In genomic region chr7:45176356-45176755, GRCm38 (mm10) we compare ENCODE assay signal across 11 mouse cellular contexts. TPM values are rescaled to one million over a fixed set of nuclear protein-coding genes. Genes with fewer than 3 reads are reported as not detected.
A peak's percentile ranks its signal among the peaks of the same experiment; 100 is the strongest.
DNase-seq lines count a peak whose midpoint lies in the region; ATAC-seq lines count a peak whose summit lies in the region.
"Had no signal": no experiment of that assay in that cellular context is flagged by ENCODE, and none has a peak within 500 bp of the region (broad histone marks: within the 10 kb centered on the region; RNA-seq: fewer than 3 reads in every experiment).

No protein-coding gene starts in this region.

- peaks cover 99% of the 10 kb centered on the region for H3K27me3 ChIP-seq in hindbrain, embryonic 10.5 days (ENCODE audit: insufficient read depth, poor library complexity, severe bottlenecking)
- peaks cover 78% of the 10 kb centered on the region for H3K27me3 ChIP-seq in hindbrain, embryonic 11.5 days (ENCODE audit: control insufficient read depth, insufficient read depth, low read length)
- H3K27me3 ChIP-seq in embryonic facial prominence, embryonic 10.5 days (replicated peaks; ENCODE audit: low read depth, poor library complexity, severe bottlenecking) = peaks cover 99% of the 10 kb centered on the region
- peaks cover 85% of the 10 kb centered on the region for H3K27me3 ChIP-seq in forebrain, embryonic 15.5 days
- H3K27me3 ChIP-seq in midbrain, embryonic 12.5 days = peaks cover 97% of the 10 kb centered on the region

- peak overlapping the region; percentile 38 for H3K4me3 ChIP-seq in hindbrain, embryonic 10.5 days
- no peak overlapping the region for H3K4me3 ChIP-seq in hindbrain, embryonic 11.5 days (ENCODE audit: low read depth, low read length)
- peak overlapping the region; percentile 37 for H3K4me3 ChIP-seq in embryonic facial prominence, embryonic 10.5 days
- H3K4me3 ChIP-seq in forebrain, embryonic 15.5 days = peak overlapping the region; percentile 15; the same call in 1 of the 2 replicates
- peak overlapping the region; percentile 26 for H3K4me3 ChIP-seq in midbrain, embryonic 12.5 days

- no peak overlapping the region for H3K9ac ChIP-seq in hindbrain, embryonic 11.5 days (ENCODE audit: low read depth, low read length)
- no peak overlapping the region for H3K9ac ChIP-seq in forebrain, embryonic 15.5 days (replicated peaks)
- no peak overlapping the region for H3K9ac ChIP-seq in midbrain, embryonic 12.5 days (replicated peaks)

- H3K36me3 ChIP-seq in hindbrain, embryonic 10.5 days = no peaks in the 10 kb centered on the region
- H3K36me3 ChIP-seq in hindbrain, embryonic 11.5 days (ENCODE audit: control insufficient read depth, insufficient read depth, low read length) = no peaks in the 10 kb centered on the region
- H3K36me3 ChIP-seq in embryonic facial prominence, embryonic 10.5 days (replicated peaks) = no peaks in the 10 kb centered on the region
- no peaks in the 10 kb centered on the region for H3K36me3 ChIP-seq in forebrain, embryonic 15.5 days
- no peaks in the 10 kb centered on the region for H3K36me3 ChIP-seq in midbrain, embryonic 12.5 days

- WGBS in hindbrain, embryonic 10.5 days = 4% methylated on average over 31 of the region's 31 CpGs
- WGBS in hindbrain, embryonic 11.5 days = 0% methylated on average over 24 of the region's 31 CpGs
- 3% methylated on average over 31 of the region's 31 CpGs for WGBS in embryonic facial prominence, embryonic 10.5 days
- 2% methylated on average over 29 of the region's 31 CpGs for WGBS in forebrain, embryonic 15.5 days
- WGBS in midbrain, embryonic 12.5 days = 2% methylated on average over 31 of the region's 31 CpGs

- ATAC-seq in hindbrain, embryonic 11.5 days (ENCODE audit: low FRiP score) = no peak
- ATAC-seq in forebrain, embryonic 15.5 days (replicated peaks) = no peak
- ATAC-seq in midbrain, embryonic 12.5 days (ENCODE audit: low FRiP score, low read depth) = no peak

- peaks cover 34% of the 10 kb centered on the region for H3K4me1 ChIP-seq in hindbrain, embryonic 10.5 days (replicated peaks)
- H3K4me1 ChIP-seq in hindbrain, embryonic 11.5 days (replicated peaks; ENCODE audit: control insufficient read depth, insufficient read depth, low read length) = peaks cover 6% of the 10 kb centered on the region; the same call in 1 of the 2 replicates
- peaks cover 30% of the 10 kb centered on the region for H3K4me1 ChIP-seq in embryonic facial prominence, embryonic 10.5 days
- H3K4me1 ChIP-seq in forebrain, embryonic 15.5 days = peaks cover 21% of the 10 kb centered on the region
- H3K4me1 ChIP-seq in midbrain, embryonic 12.5 days = peaks cover 18% of the 10 kb centered on the region

- H3K9me3 ChIP-seq in hindbrain, embryonic 10.5 days = peaks cover 13% of the 10 kb centered on the region; the same call in 1 of the 2 replicates
- H3K9me3 ChIP-seq in hindbrain, embryonic 11.5 days (ENCODE audit: control insufficient read depth, low read length) = 0 out of 2 replicates have a peak, but pooled peaks cover 3% of the 10 kb centered on the region
- H3K9me3 ChIP-seq in embryonic facial prominence, embryonic 10.5 days = peaks cover 11% of the 10 kb centered on the region; the same call in 1 of the 2 replicates
- no peaks in the 10 kb centered on the region for H3K9me3 ChIP-seq in forebrain, embryonic 15.5 days
- H3K9me3 ChIP-seq in midbrain, embryonic 12.5 days = no peaks in the 10 kb centered on the region

- DNase-seq in hindbrain, embryonic 10.5 days (ENCODE audit: low spot score) = no peak
- DNase-seq in hindbrain, embryonic 11.5 days (ENCODE audit: low spot score) = no peak
- DNase-seq in embryonic facial prominence, embryonic 10.5 days (ENCODE audit: low spot score) = no peak
- DNase-seq in thymus, adult 18-20 months = no peak
- no peak for DNase-seq in embryo, embryonic 10 days (ENCODE audit: low spot score)
- no peak for DNase-seq in right cerebral cortex, postnatal 36 days (ENCODE audit: low spot score in 2 of 2)
- DNase-seq: liver; spleen, adult 18-20 months had no signal

- H3K27ac ChIP-seq in hindbrain, embryonic 10.5 days = no peak overlapping the region
- no peak overlapping the region for H3K27ac ChIP-seq in hindbrain, embryonic 11.5 days (ENCODE audit: low read depth, low read length)
- no peak overlapping the region for H3K27ac ChIP-seq in embryonic facial prominence, embryonic 10.5 days (replicated peaks)
- no peak overlapping the region for H3K27ac ChIP-seq in forebrain, embryonic 15.5 days (replicated peaks)
- no peak overlapping the region for H3K27ac ChIP-seq in midbrain, embryonic 12.5 days (replicated peaks)

- no peak overlapping the region for H3K4me2 ChIP-seq in hindbrain, embryonic 11.5 days (replicated peaks; ENCODE audit: low read depth, low read length)
- H3K4me2 ChIP-seq in forebrain, embryonic 15.5 days (replicated peaks) = peak overlapping the region; percentile 31
- H3K4me2 ChIP-seq in midbrain, embryonic 12.5 days (replicated peaks) = peak overlapping the region; percentile 29

RNA-seq across cellular contexts. Expression of gene Gfy, which starts 3.0 kb away (rescaled TPM):
- polyA plus RNA-seq in hindbrain, embryonic 10.5 days (2016; fragmentation: Nextera tagmentation; extraction: Ambion mirVana) = not detected in 2 replicates
- not detected in 2 replicates for polyA plus RNA-seq in hindbrain, embryonic 11.5 days (2014; fragmentation: Nextera tagmentation; extraction: Ambion mirVana)
- polyA plus RNA-seq in embryonic facial prominence, embryonic 10.5 days (2016; fragmentation: Nextera tagmentation; extraction: Ambion mirVana) = 0.10 and 0.29 TPM in 2 replicates
- polyA plus RNA-seq in forebrain, embryonic 15.5 days (2015; fragmentation: Nextera tagmentation; extraction: Ambion mirVana) = not detected in 2 replicates
- polyA plus RNA-seq in midbrain, embryonic 12.5 days (2016; fragmentation: Nextera tagmentation; extraction: Ambion mirVana) = not detected in 2 replicates

RNA-seq across cellular contexts. Expression of gene Pth2, which starts 4.4 kb away (rescaled TPM):
- not detected in 2 replicates for polyA plus RNA-seq in hindbrain, embryonic 10.5 days (2016; fragmentation: Nextera tagmentation; extraction: Ambion mirVana)
- not detected in 2 replicates for polyA plus RNA-seq in hindbrain, embryonic 11.5 days (2014; fragmentation: Nextera tagmentation; extraction: Ambion mirVana)
- polyA plus RNA-seq in embryonic facial prominence, embryonic 10.5 days (2016; fragmentation: Nextera tagmentation; extraction: Ambion mirVana) = not detected in 2 replicates
- not detected in 2 replicates for polyA plus RNA-seq in forebrain, embryonic 15.5 days (2015; fragmentation: Nextera tagmentation; extraction: Ambion mirVana)
- polyA plus RNA-seq in midbrain, embryonic 12.5 days (2016; fragmentation: Nextera tagmentation; extraction: Ambion mirVana) = 1.3 and 2.4 TPM in 2 replicates
- polyA plus RNA-seq: cortical plate, adult 2 months had no signal

RNA-seq across cellular contexts. Expression of gene Slc17a7, which starts 12.6 kb away (rescaled TPM):
- polyA plus RNA-seq in hindbrain, embryonic 10.5 days (2016; fragmentation: Nextera tagmentation; extraction: Ambion mirVana) = 0.71 and 1.2 TPM in 2 replicates
- polyA plus RNA-seq in hindbrain, embryonic 11.5 days (2014; fragmentation: Nextera tagmentation; extraction: Ambion mirVana) = 0.51 and 1.1 TPM in 2 replicates
- 0.74 and 1.2 TPM in 2 replicates for polyA plus RNA-seq in embryonic facial prominence, embryonic 10.5 days (2016; fragmentation: Nextera tagmentation; extraction: Ambion mirVana)
- polyA plus RNA-seq in forebrain, embryonic 15.5 days (2015; fragmentation: Nextera tagmentation; extraction: Ambion mirVana) = 20.1 and 24.0 TPM in 2 replicates
- 0.61 and 1.0 TPM in 2 replicates for polyA plus RNA-seq in midbrain, embryonic 12.5 days (2016; fragmentation: Nextera tagmentation; extraction: Ambion mirVana)

RNA-seq across cellular contexts. Expression of gene Aldh16a1, which starts 22.0 kb away (rescaled TPM):
- 54.5 and 55.3 TPM in 2 replicates for polyA plus RNA-seq in hindbrain, embryonic 10.5 days (2016; fragmentation: Nextera tagmentation; extraction: Ambion mirVana)
- 20.8 and 28.6 TPM in 2 replicates for polyA plus RNA-seq in hindbrain, embryonic 11.5 days (2014; fragmentation: Nextera tagmentation; extraction: Ambion mirVana)
- 65.3 and 71.7 TPM in 2 replicates for polyA plus RNA-seq in embryonic facial prominence, embryonic 10.5 days (2016; fragmentation: Nextera tagmentation; extraction: Ambion mirVana)
- 25.6 and 30.8 TPM in 2 replicates for polyA plus RNA-seq in forebrain, embryonic 15.5 days (2015; fragmentation: Nextera tagmentation; extraction: Ambion mirVana)
- polyA plus RNA-seq in midbrain, embryonic 12.5 days (2016; fragmentation: Nextera tagmentation; extraction: Ambion mirVana) = 38.0 and 39.4 TPM in 2 replicates

RNA-seq across cellular contexts. Expression of gene Pih1d1, which starts 22.3 kb away (rescaled TPM):
- polyA plus RNA-seq in hindbrain, embryonic 10.5 days (2016; fragmentation: Nextera tagmentation; extraction: Ambion mirVana) = 101 and 116 TPM in 2 replicates
- polyA plus RNA-seq in hindbrain, embryonic 11.5 days (2014; fragmentation: Nextera tagmentation; extraction: Ambion mirVana) = 105 TPM in 2 replicates
- 99.6 and 103 TPM in 2 replicates for polyA plus RNA-seq in embryonic facial prominence, embryonic 10.5 days (2016; fragmentation: Nextera tagmentation; extraction: Ambion mirVana)
- 96.0 and 96.9 TPM in 2 replicates for polyA plus RNA-seq in forebrain, embryonic 15.5 days (2015; fragmentation: Nextera tagmentation; extraction: Ambion mirVana)
- 92.3 and 103 TPM in 2 replicates for polyA plus RNA-seq in midbrain, embryonic 12.5 days (2016; fragmentation: Nextera tagmentation; extraction: Ambion mirVana)
